Mouse (Mus musculus) G1E-ER4 (cell line): ENCODE results near the gene Lysmd2. TPM values are rescaled to one million over a fixed set of nuclear protein-coding genes. Genes with fewer than 3 reads are reported as not detected.

Source experiments
- GATA1 ChIP-seq: IDR thresholded peaks from one replicate; pipeline ENCODE4 v1.8.0; 2012; ENCODE audit warnings: low read length, inconsistent platforms
- polyA plus RNA-seq: library from polyadenylated mRNA; stranded (reverse); fragments of >175 nt; gene quantifications from 2 replicates; pipeline ENCODE4 v1.2.3, GENCODE M21; 2012

The Lysmd2 gene
- polyA plus RNA-seq, 1 experiment, result not detected

GRCm38 (mm10) chr9:75610571-75611493, 14.7 kb upstream of the Lysmd2 start, which contains the start of gene Tmod2:
Tmod2 (minus strand) TSS chr9:75611325.
- TF ChIP-seq GATA1, result no peak

GRCm38 (mm10) chr9:75616560-75616959, 9.0 kb upstream of the Lysmd2 start:
- TF ChIP-seq GATA1, result no peak

- no peak for TF ChIP-seq GATA1
These were observed 6.6 kb upstream of the Lysmd2 start for GRCm38 (mm10) chr9:75618836-75619400.

GRCm38 (mm10) chr9:75621428-75621827, 4.1 kb upstream of the Lysmd2 start:
- no peak for TF ChIP-seq GATA1

- TF ChIP-seq GATA1, result no peak
These were observed 472 bp upstream of the Lysmd2 start for GRCm38 (mm10) chr9:75624983-75625555.

GRCm38 (mm10) chr9:75626308-75626604, 715 bp downstream of the Lysmd2 start:
- no peak for TF ChIP-seq GATA1

- TF ChIP-seq GATA1, result no peak
These were observed 5.4 kb downstream of the Lysmd2 start for GRCm38 (mm10) chr9:75630823-75631454.

- no peak for TF ChIP-seq GATA1
These were observed 6.6 kb downstream of the Lysmd2 start for GRCm38 (mm10) chr9:75632111-75632510.

GRCm38 (mm10) chr9:75632902-75633301, 7.4 kb downstream of the Lysmd2 start:
- no peak for TF ChIP-seq GATA1

- no peak for TF ChIP-seq GATA1
These were observed 8.1 kb downstream of the Lysmd2 start for GRCm38 (mm10) chr9:75633603-75634002.

- no peak for TF ChIP-seq GATA1
These were observed 8.7 kb downstream of the Lysmd2 start for GRCm38 (mm10) chr9:75634226-75634625.

- TF ChIP-seq GATA1, result no peak
These were observed 19.9 kb downstream of the Lysmd2 start for GRCm38 (mm10) chr9:75645405-75645804.

- TF ChIP-seq GATA1, result peak; percentile 43
These were observed 28.7 kb downstream of the Lysmd2 start for GRCm38 (mm10) chr9:75653981-75654911.

- peak; percentile 78 for TF ChIP-seq GATA1
These were observed 35.4 kb downstream of the Lysmd2 start for GRCm38 (mm10) chr9:75660917-75661316.

GRCm38 (mm10) chr9:75665364-75665763, 39.8 kb downstream of the Lysmd2 start:
- no peak for TF ChIP-seq GATA1
